Mouse (Mus musculus) liver, embryonic 13.5 days (tissue): Measurements from ENCODE around the gene Lmnb2. TPM values are rescaled to one million over a fixed set of nuclear protein-coding genes. Genes with fewer than 3 reads are reported as not detected.

Source experiments
- ATAC-seq: fragments of 200-750 bp; cut with Nextera tagmentation; 2 replicates; pipeline ENCODE4 v1.8.0; 2017; ENCODE audit warnings: low read depth, mild to moderate bottlenecking, moderate number of reproducible peaks, moderate library complexity
- DNase-seq: peaks from one replicate; pipeline ENCODE4 v3.0.0; 2022
- H3K27ac ChIP-seq: fragments of 300-500 bp; sonication (generic); 2 replicates; pipeline ENCODE4 v1.5.1; 2015; ENCODE audit warnings: moderate library complexity, mild to moderate bottlenecking, inconsistent platforms
- H3K27me3 ChIP-seq: fragments of 300-500 bp; sonication (generic); 2 replicates; pipeline ENCODE4 v1.6.1; 2015; ENCODE audit warnings: mild to moderate bottlenecking, inconsistent platforms
- H3K36me3 ChIP-seq: fragments of 300-500 bp; sonication (generic); 2 replicates; pipeline ENCODE4 v1.6.1; 2015; ENCODE audit warnings: mild to moderate bottlenecking, inconsistent platforms
- H3K4me1 ChIP-seq: fragments of 300-500 bp; sonication (generic); replicated peaks from 2 replicates; pipeline ENCODE4 v1.6.1; 2015; ENCODE audit warnings: inconsistent platforms
- H3K4me2 ChIP-seq: fragments of 300-500 bp; sonication (generic); 2 replicates; pipeline ENCODE4 v1.6.1; 2015; ENCODE audit warnings: inconsistent platforms, mild to moderate bottlenecking, moderate library complexity
- H3K4me3 ChIP-seq: fragments of 300-500 bp; sonication (generic); replicated peaks from 2 replicates; pipeline ENCODE4 v1.5.1; 2015; ENCODE audit warnings: mild to moderate bottlenecking, inconsistent platforms
- H3K9ac ChIP-seq: fragments of 300-500 bp; sonication (generic); 2 replicates; pipeline ENCODE4 v1.6.1; 2015; ENCODE audit warnings: mild to moderate bottlenecking, inconsistent platforms
- H3K9me3 ChIP-seq: fragments of 300-500 bp; sonication (generic); replicated peaks from 2 replicates; pipeline ENCODE4 v1.6.1; 2016; ENCODE audit warnings: inconsistent platforms
- WGBS: fragments of 180-500 bp; shearing (Covaris S2); methylation state at CpG from one replicate; pipeline ENCODE4 v1.1.7; 2015; ENCODE audit not compliant: insufficient replicate concordance; 5-methylcytosine and 5-hydroxymethylcytosine counted together
- polyA plus RNA-seq: library from polyadenylated mRNA; unstranded; fragments of >200 nt; fragmentation: Nextera tagmentation; extraction: Ambion mirVana; gene quantifications from 2 replicates; pipeline ENCODE4 v1.2.1, GENCODE M21; 2015

The Lmnb2 gene
- polyA plus RNA-seq, 1 experiment from 2014 or later: 14.0 TPM

GRCm38 (mm10) chr10:80956385-80956784 is 38.3 kb upstream of the Lmnb2 start:
- Histone ChIP-seq H3K9ac (no peak overlapping the region), H3K4me1 (peaks cover 24% of the 10 kb centered on the region), H3K4me2 (no peak overlapping the region), H3K27ac (no peak overlapping the region), H3K9me3 (no peaks in the 10 kb centered on the region), H3K4me3 (no peak overlapping the region), H3K36me3 (no peaks in the 10 kb centered on the region), H3K27me3 (0 out of 2 replicates have a peak, but pooled peaks cover 2% of the 10 kb centered on the region)
- 82% methylated on average over 8 of the region's 8 CpGs for WGBS
- ATAC-seq: no peak
- DNase-seq: no peak

GRCm38 (mm10) chr10:80955536-80955935 is 37.5 kb upstream of the Lmnb2 start:
- Histone ChIP-seq H3K27ac (no peak overlapping the region), H3K4me3 (no peak overlapping the region), H3K27me3 (0 out of 2 replicates have a peak, but pooled peaks cover 2% of the 10 kb centered on the region), H3K4me1 (peaks cover 25% of the 10 kb centered on the region), H3K9ac (no peak overlapping the region), H3K36me3 (no peaks in the 10 kb centered on the region), H3K4me2 (no peak overlapping the region), H3K9me3 (no peaks in the 10 kb centered on the region)
- no peak for ATAC-seq
- WGBS: 25% methylated on average over 9 of the region's 9 CpGs
- peak; percentile 32 for DNase-seq

GRCm38 (mm10) chr10:80954843-80955242 is 36.8 kb upstream of the Lmnb2 start:
- DNase-seq (no peak), ATAC-seq (no peak)
- 59% methylated on average over 6 of the region's 6 CpGs for WGBS
- no peak overlapping the region for H3K27ac ChIP-seq
- H3K4me3 ChIP-seq: no peak overlapping the region
- peaks cover 32% of the 10 kb centered on the region for H3K4me1 ChIP-seq
- no peaks in the 10 kb centered on the region for H3K36me3 ChIP-seq
- H3K4me2 ChIP-seq: no peak overlapping the region
- no peak overlapping the region for H3K9ac ChIP-seq
- H3K27me3 ChIP-seq: 0 out of 2 replicates have a peak, but pooled peaks cover 2% of the 10 kb centered on the region
- no peaks in the 10 kb centered on the region for H3K9me3 ChIP-seq

GRCm38 (mm10) chr10:80954415-80954814 is 36.4 kb upstream of the Lmnb2 start:
- H3K9ac ChIP-seq: no peak overlapping the region
- H3K36me3 ChIP-seq: no peaks in the 10 kb centered on the region
- no peak for ATAC-seq
- H3K4me1 ChIP-seq: peaks cover 36% of the 10 kb centered on the region
- WGBS: 80% methylated on average over 13 of the region's 13 CpGs
- H3K4me3 ChIP-seq: no peak overlapping the region
- no peak overlapping the region for H3K27ac ChIP-seq
- no peaks in the 10 kb centered on the region for H3K9me3 ChIP-seq
- H3K27me3 ChIP-seq: 0 out of 2 replicates have a peak, but pooled peaks cover 2% of the 10 kb centered on the region
- no peak for DNase-seq
- no peak overlapping the region for H3K4me2 ChIP-seq

GRCm38 (mm10) chr10:80952449-80952848 is 34.4 kb upstream of the Lmnb2 start:
- Histone ChIP-seq H3K4me3 (no peak overlapping the region), H3K27ac (no peak overlapping the region)
- WGBS: 45% methylated on average over 15 of the region's 15 CpGs

GRCm38 (mm10) chr10:80951761-80952390 is 33.8 kb upstream of the Lmnb2 start:
- peaks cover 60% of the 10 kb centered on the region for H3K4me1 ChIP-seq
- no peak overlapping the region for H3K9ac ChIP-seq

More at GRCm38 (mm10) chr10:80952449-80952848, 34.4 kb upstream of the Lmnb2 start:
- Histone ChIP-seq H3K36me3 (no peaks in the 10 kb centered on the region), H3K9me3 (no peaks in the 10 kb centered on the region), H3K4me2 (no peak overlapping the region), H3K27me3 (0 out of 2 replicates have a peak, but pooled peaks cover 2% of the 10 kb centered on the region), H3K4me1 (peaks cover 55% of the 10 kb centered on the region), H3K9ac (no peak overlapping the region)
- no peak for ATAC-seq
- DNase-seq: no peak

GRCm38 (mm10) chr10:80950314-80950713 is 32.3 kb upstream of the Lmnb2 start:
- Histone ChIP-seq H3K4me2 (no peak overlapping the region), H3K4me1 (peaks cover 54% of the 10 kb centered on the region), H3K9me3 (no peaks in the 10 kb centered on the region), H3K27ac (no peak overlapping the region), H3K27me3 (0 out of 2 replicates have a peak, but pooled peaks cover 2% of the 10 kb centered on the region), H3K9ac (no peak overlapping the region), H3K36me3 (no peaks in the 10 kb centered on the region), H3K4me3 (no peak overlapping the region)
- ATAC-seq: peak; percentile 37; the same call in 1 of the 2 replicates
- 22% methylated on average over 5 of the region's 5 CpGs for WGBS
- DNase-seq: no peak

More at GRCm38 (mm10) chr10:80951761-80952390, 33.8 kb upstream of the Lmnb2 start:
- no peak for ATAC-seq
- DNase-seq: no peak
- no peak overlapping the region for H3K4me2 ChIP-seq
- no peak overlapping the region for H3K4me3 ChIP-seq
- no peaks in the 10 kb centered on the region for H3K9me3 ChIP-seq
- H3K36me3 ChIP-seq: no peaks in the 10 kb centered on the region
- no peak overlapping the region for H3K27ac ChIP-seq
- 0 out of 2 replicates have a peak, but pooled peaks cover 2% of the 10 kb centered on the region for H3K27me3 ChIP-seq
- 64% methylated on average over 10 of the region's 10 CpGs for WGBS

- Histone ChIP-seq H3K9me3 (no peaks in the 10 kb centered on the region), H3K36me3 (no peaks in the 10 kb centered on the region), H3K4me1 (peaks cover 46% of the 10 kb centered on the region), H3K9ac (no peak overlapping the region), H3K27me3 (no peaks in the 10 kb centered on the region), H3K27ac (no peak overlapping the region), H3K4me3 (no peak overlapping the region), H3K4me2 (no peak overlapping the region)
- 66% methylated on average over 3 of the region's 3 CpGs for WGBS
- no peak for ATAC-seq
- no peak for DNase-seq
Measured at GRCm38 (mm10) chr10:80949081-80949480, 31.0 kb upstream of the Lmnb2 start.

- Histone ChIP-seq H3K4me3 (no peak overlapping the region), H3K27me3 (no peaks in the 10 kb centered on the region), H3K4me2 (no peak overlapping the region), H3K36me3 (no peaks in the 10 kb centered on the region), H3K9me3 (no peaks in the 10 kb centered on the region), H3K27ac (no peak overlapping the region), H3K9ac (no peak overlapping the region), H3K4me1 (peaks cover 46% of the 10 kb centered on the region)
- no peak for ATAC-seq
- no peak for DNase-seq
- 14% methylated on average over 6 of the region's 6 CpGs for WGBS
Measured at GRCm38 (mm10) chr10:80948570-80948969, 30.5 kb upstream of the Lmnb2 start.

GRCm38 (mm10) chr10:80947802-80948201 is 29.8 kb upstream of the Lmnb2 start:
- no peak overlapping the region for H3K4me3 ChIP-seq
- peaks cover 49% of the 10 kb centered on the region for H3K4me1 ChIP-seq
- no peaks in the 10 kb centered on the region for H3K36me3 ChIP-seq
- WGBS: 60% methylated on average over 2 of the region's 2 CpGs
- H3K9me3 ChIP-seq: no peaks in the 10 kb centered on the region
- ATAC-seq (no peak), DNase-seq (no peak)
- no peak overlapping the region for H3K27ac ChIP-seq
- no peak overlapping the region for H3K9ac ChIP-seq
- peaks cover 2% of the 10 kb centered on the region; the same call in 1 of the 2 replicates for H3K27me3 ChIP-seq
- H3K4me2 ChIP-seq: no peak overlapping the region

- no peak for ATAC-seq
- 54% methylated on average over 14 of the region's 14 CpGs for WGBS
- Histone ChIP-seq H3K4me1 (peaks cover 44% of the 10 kb centered on the region), H3K4me2 (no peak overlapping the region), H3K9me3 (no peaks in the 10 kb centered on the region), H3K9ac (no peak overlapping the region), H3K27me3 (peaks cover 3% of the 10 kb centered on the region; the same call in 1 of the 2 replicates), H3K27ac (no peak overlapping the region), H3K4me3 (no peak overlapping the region), H3K36me3 (no peaks in the 10 kb centered on the region)
- DNase-seq: no peak
Measured at GRCm38 (mm10) chr10:80946684-80947437, 28.8 kb upstream of the Lmnb2 start.
